Mouse (Mus musculus) C2C12 (cell line): Measurements from ENCODE around the gene Gpr50. TPM values are rescaled to one million over a fixed set of nuclear protein-coding genes. Genes with fewer than 3 reads are reported as not detected.

Experiments used
- H3K27me3 ChIP-seq: one replicate; pipeline ENCODE4 v1.6.1; 2011; ENCODE audit not compliant: control insufficient read depth, insufficient read depth, insufficient read length
- H3K36me3 ChIP-seq: one replicate; pipeline ENCODE4 v1.6.1; 2011; ENCODE audit not compliant: control insufficient read depth, insufficient read depth
- H3K4me3 ChIP-seq: one replicate; pipeline ENCODE4 v1.5.1; 2011; ENCODE audit warnings: mild to moderate bottlenecking, control low read depth; ENCODE audit not compliant: poor library complexity, insufficient read depth, severe bottlenecking
- H3K79me2 ChIP-seq: one replicate; pipeline ENCODE4 v1.6.1; 2011; ENCODE audit not compliant: control insufficient read depth, insufficient read depth
- H3K79me3 ChIP-seq: one replicate; pipeline ENCODE4 v1.6.1; 2011; ENCODE audit warnings: low read depth, control low read depth
- H3ac ChIP-seq: one replicate; pipeline ENCODE3; 2011; ENCODE audit warnings: low read depth; ENCODE audit not compliant: control insufficient read depth, insufficient read length
- CEBPB ChIP-seq: IDR thresholded peaks from one replicate; pipeline ENCODE4 v1.6.1; 2011; ENCODE audit warnings: low read depth, mild to moderate bottlenecking, control low read depth, moderate library complexity
- CTCF ChIP-seq: IDR thresholded peaks from one replicate; pipeline ENCODE4 v1.5.1; 2011; ENCODE audit not compliant: control insufficient read depth, insufficient read depth, insufficient read length
- FOSL1 ChIP-seq: IDR thresholded peaks from one replicate; pipeline ENCODE4 v1.8.0; 2011; ENCODE audit warnings: mild to moderate bottlenecking, low read length; ENCODE audit not compliant: poor library complexity, insufficient read depth, severe bottlenecking
- MAX ChIP-seq: IDR thresholded peaks from one replicate; pipeline ENCODE4 v1.6.1; 2011; ENCODE audit warnings: mild to moderate bottlenecking, control low read depth
- MYOD1 ChIP-seq: IDR thresholded peaks from one replicate; pipeline ENCODE4 v1.6.1; 2011; ENCODE audit warnings: low read depth; ENCODE audit not compliant: control insufficient read depth, insufficient read length
- MYOG ChIP-seq: IDR thresholded peaks from one replicate; pipeline ENCODE4 v1.6.1; 2011; ENCODE audit not compliant: control insufficient read depth, insufficient read length; ENCODE audit errors: extremely low read depth
- USF1 ChIP-seq: IDR thresholded peaks from one replicate; pipeline ENCODE4 v1.6.1; 2011; ENCODE audit warnings: low read depth, mild to moderate bottlenecking, control low read depth, moderate library complexity
- polyA plus RNA-seq: library from polyadenylated mRNA; unstranded; fragments of >200 nt; fragmentation: generic; extraction: Trizol; gene quantifications from one replicate; pipeline ENCODE4 v1.2.1, GENCODE M21; 2012; ENCODE audit warnings: missing spikeins

Gpr50 gene
- polyA plus RNA-seq, 1 experiment, result not detected

DNA sequence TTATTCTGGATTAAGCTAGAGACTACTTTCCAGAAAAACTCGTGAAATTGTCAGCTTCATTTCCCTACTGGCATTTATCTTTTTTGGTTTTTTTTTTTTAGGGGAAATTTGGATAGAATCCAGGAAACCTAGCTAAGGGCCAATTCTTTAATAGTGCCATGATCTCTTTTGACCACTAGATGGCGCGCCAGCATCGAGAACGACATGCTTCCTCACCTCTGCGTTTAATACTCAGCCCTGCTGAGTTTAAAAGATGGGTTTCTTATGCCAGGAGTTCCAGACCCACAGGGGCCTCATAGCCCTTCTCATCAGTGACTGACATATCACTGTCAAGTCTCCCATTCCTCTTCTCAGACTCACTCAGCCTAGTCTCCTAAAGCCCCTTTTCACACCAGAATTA, 15.5 kb upstream of the Gpr50 start:
- no peak overlapping the region for H3ac ChIP-seq
- no peak overlapping the region for H3K4me3 ChIP-seq
- H3K79me3 ChIP-seq, result no peaks in the 10 kb centered on the region
- no peaks in the 10 kb centered on the region for H3K36me3 ChIP-seq
- H3K79me2 ChIP-seq, result no peaks in the 10 kb centered on the region
- no peaks in the 10 kb centered on the region for H3K27me3 ChIP-seq
- no peak for TF ChIP-seq MYOG
- TF ChIP-seq FOSL1, result no peak
- TF ChIP-seq MYOD1, result no peak
- TF ChIP-seq CEBPB, result no peak
- no peak for TF ChIP-seq CTCF
- no peak for TF ChIP-seq USF1
- no peak for TF ChIP-seq MAX

GRCm38 (mm10) chrX:71648434-71648833, 15.0 kb upstream of the Gpr50 start:
- Histone ChIP-seq H3ac (no peak overlapping the region), H3K4me3 (no peak overlapping the region), H3K79me3 (no peaks in the 10 kb centered on the region), H3K27me3 (no peaks in the 10 kb centered on the region), H3K36me3 (no peaks in the 10 kb centered on the region), H3K79me2 (no peaks in the 10 kb centered on the region)
- no peak for TF ChIP-seq MYOG
- TF ChIP-seq MYOD1, result no peak
- no peak for TF ChIP-seq FOSL1
- TF ChIP-seq CTCF, result no peak
- no peak for TF ChIP-seq CEBPB
- TF ChIP-seq MAX, result no peak
- no peak for TF ChIP-seq USF1

GRCm38 (mm10) chrX:71648848-71649454, 14.5 kb upstream of the Gpr50 start:
- TF ChIP-seq MYOD1, result no peak
- no peak for TF ChIP-seq FOSL1
- TF ChIP-seq CEBPB, result no peak
- no peak for TF ChIP-seq MYOG
- TF ChIP-seq CTCF, result no peak
- TF ChIP-seq MAX, result no peak
- TF ChIP-seq USF1, result no peak
- Histone ChIP-seq H3K36me3 (no peaks in the 10 kb centered on the region), H3K79me3 (no peaks in the 10 kb centered on the region), H3K79me2 (no peaks in the 10 kb centered on the region), H3K4me3 (no peak overlapping the region), H3ac (no peak overlapping the region), H3K27me3 (no peaks in the 10 kb centered on the region)

GRCm38 (mm10) chrX:71649993-71650392, 13.5 kb upstream of the Gpr50 start:
- no peak for TF ChIP-seq FOSL1
- TF ChIP-seq CTCF, result no peak
- H3K36me3 ChIP-seq, result no peaks in the 10 kb centered on the region
- no peak overlapping the region for H3ac ChIP-seq
- H3K27me3 ChIP-seq, result no peaks in the 10 kb centered on the region
- H3K4me3 ChIP-seq, result no peak overlapping the region
- no peaks in the 10 kb centered on the region for H3K79me2 ChIP-seq
- no peaks in the 10 kb centered on the region for H3K79me3 ChIP-seq

- no peak overlapping the region for H3K4me3 ChIP-seq
- H3K79me2 ChIP-seq, result no peaks in the 10 kb centered on the region
- no peak overlapping the region for H3ac ChIP-seq
- peaks cover 14% of the 10 kb centered on the region for H3K27me3 ChIP-seq
- TF ChIP-seq MYOG (no peak), MYOD1 (no peak), USF1 (no peak)
- H3K79me3 ChIP-seq, result no peaks in the 10 kb centered on the region
- H3K36me3 ChIP-seq, result no peaks in the 10 kb centered on the region
Measured at GRCm38 (mm10) chrX:71661794-71662193, 1.7 kb upstream of the Gpr50 start.

- TF ChIP-seq FOSL1 (no peak), CEBPB (no peak), MYOD1 (no peak), CTCF (no peak), MYOG (no peak), USF1 (no peak), MAX (no peak)
- Histone ChIP-seq H3K27me3 (peaks cover 15% of the 10 kb centered on the region), H3K79me2 (no peaks in the 10 kb centered on the region), H3K4me3 (no peak overlapping the region), H3K36me3 (no peaks in the 10 kb centered on the region), H3ac (no peak overlapping the region), H3K79me3 (no peaks in the 10 kb centered on the region)
Measured at GRCm38 (mm10) chrX:71663871-71664687, 612 bp downstream of the Gpr50 start.
